In genomic region chr7:121025221-121026008, GRCm38 (mm10) we compare ENCODE assay signal across 37 mouse cellular contexts. TPM values are rescaled to one million over a fixed set of nuclear protein-coding genes. Genes with fewer than 3 reads are reported as not detected.
A peak's percentile ranks its signal among the peaks of the same experiment; 100 is the strongest.
DNase-seq lines count a peak whose midpoint lies in the region; ATAC-seq and TF ChIP-seq lines count a peak whose summit lies in the region.
"Had no signal": no experiment of that assay in that cellular context is flagged by ENCODE, and none has a peak within 500 bp of the region (broad histone marks: within the 10 kb centered on the region; RNA-seq: fewer than 3 reads in every experiment).

No protein-coding gene starts in this region.

- TF ChIP-seq POLR2A in MEL (IDR thresholded peaks at IDR 0.05; ENCODE audit: control insufficient read depth in 1 of 2, insufficient read depth in 1 of 2, low read depth in 1 of 2, low read length in 2 of 2, poor library complexity in 1 of 2), result no peak
- TF ChIP-seq POLR2A in bone marrow, adult 2 months (IDR thresholded peaks at IDR 0.05; ENCODE audit: borderline replicate concordance, control insufficient read depth, low read depth, low read length), result no peak

- peak; percentile 86 to 88 for TF ChIP-seq EP300 in MEL (IDR thresholded peaks at IDR 0.05; ENCODE audit: low read depth in 1 of 2, low read length in 2 of 2)

- peaks cover 8 to 19% of the 10 kb centered on the region in 2 experiments for H3K4me1 ChIP-seq in MEL (ENCODE audit: control insufficient read depth in 1 of 2, insufficient read depth in 2 of 2, low read length in 2 of 2)
- H3K4me1 ChIP-seq in bone marrow, adult 2 months (ENCODE audit: control insufficient read depth, insufficient read depth, low read length), result peaks cover 4% of the 10 kb centered on the region
- peaks cover 4% of the 10 kb centered on the region for H3K4me1 ChIP-seq in liver, embryonic 16.5 days (ENCODE audit: control insufficient read depth, low read depth, low read length)
- H3K4me1 ChIP-seq in hindbrain, postnatal 0 days (ENCODE audit: insufficient read depth, low read length), result no peaks in the 10 kb centered on the region
- H3K4me1 ChIP-seq: midbrain, embryonic 12.5 days; neural tube, embryonic 12.5 days had no signal

- H3K27me3 ChIP-seq in MEL (ENCODE audit: control insufficient read depth in 1 of 2, insufficient read depth in 2 of 2, low read length in 2 of 2), result no peaks in the 10 kb centered on the region
- no peaks in the 10 kb centered on the region for H3K27me3 ChIP-seq in liver, embryonic 16.5 days (ENCODE audit: control insufficient read depth, insufficient read depth, low read depth, low read length)
- H3K27me3 ChIP-seq in hindbrain, postnatal 0 days (ENCODE audit: insufficient read depth, low read length), result no peaks in the 10 kb centered on the region
- H3K27me3 ChIP-seq: limb, embryonic 12.5 days; neural tube, embryonic 12.5 days had no signal

- H3K36me3 ChIP-seq in MEL (ENCODE audit: control insufficient read depth in 1 of 2, insufficient read depth in 2 of 2, low read length in 2 of 2), result peaks cover 0 to 27% of the 10 kb centered on the region in 2 experiments; a peak in 2 of 4 replicates
- H3K36me3 ChIP-seq in liver, embryonic 16.5 days (ENCODE audit: control insufficient read depth, insufficient read depth), result no peaks in the 10 kb centered on the region
- H3K36me3 ChIP-seq in hindbrain, postnatal 0 days (ENCODE audit: insufficient read depth, low read length), result no peaks in the 10 kb centered on the region
- H3K36me3 ChIP-seq: limb, embryonic 12.5 days; midbrain, embryonic 12.5 days; neural tube, embryonic 12.5 days had no signal

- no peak overlapping the region for H3K4me2 ChIP-seq in liver, embryonic 16.5 days (ENCODE audit: low read depth, low read length)
- no peak overlapping the region for H3K4me2 ChIP-seq in hindbrain, postnatal 0 days (ENCODE audit: low read depth, low read length)
- H3K4me2 ChIP-seq: heart, embryonic 11.5 days; hindbrain, embryonic 14.5 days; limb, embryonic 12.5 days; midbrain, embryonic 12.5 days; neural tube, embryonic 12.5 days had no signal

- peak; percentile 75 for ATAC-seq in liver, embryonic 16.5 days (ENCODE audit: low read depth)
- peak; percentile 16; the same call in 1 of the 2 replicates for ATAC-seq in neutrophil, adult 5-6 weeks (ENCODE audit: extremely low read depth, insufficient number of reproducible peaks, low FRiP score, poor library complexity, severe bottlenecking)
- ATAC-seq in hindbrain, postnatal 0 days, result no peak
- ATAC-seq: inflammation-experienced regulatory T-cells, adult 6 months; Patski had no signal

- DNase-seq in MEL (ENCODE audit: low read depth, low spot score), result peak; percentile 87
- DNase-seq in hindbrain, postnatal 0 days (ENCODE audit: low spot score), result no peak
- DNase-seq in adrenal gland, postnatal 4 days (ENCODE audit: low spot score in 2 of 2), result no peak
- DNase-seq: adrenal gland, postnatal 10 days; cerebellum, adult 18-20 months; cerebellum, postnatal 14 days; gastrocnemius, postnatal 14 days; heart, postnatal 36 days; kidney, adult 2 months; kidney, postnatal 36 days; lung, adult 18-20 months; lung, postnatal 14 days; retina, postnatal 1 day; right cerebral cortex, postnatal 14 days; thymus, postnatal 4 days had no signal

- no peak overlapping the region for H3K9ac ChIP-seq in MEL (ENCODE audit: control insufficient read depth, low read depth, low read length, poor library complexity, severe bottlenecking)
- H3K9ac ChIP-seq in liver, embryonic 16.5 days (ENCODE audit: low read depth, low read length), result no peak overlapping the region
- H3K9ac ChIP-seq in hindbrain, postnatal 0 days (replicated peaks; ENCODE audit: low read length), result no peak overlapping the region
- H3K9ac ChIP-seq: hindbrain, embryonic 14.5 days; limb, embryonic 12.5 days; midbrain, embryonic 12.5 days; neural tube, embryonic 12.5 days had no signal

- H3K4me3 ChIP-seq in MEL (ENCODE audit: control insufficient read depth in 1 of 2, insufficient read depth in 1 of 2, low read depth in 2 of 2, low read length in 2 of 2), result no peak overlapping the region
- H3K4me3 ChIP-seq in bone marrow, adult 2 months (replicated peaks; ENCODE audit: control insufficient read depth, low read depth, low read length), result no peak overlapping the region
- no peak overlapping the region for H3K4me3 ChIP-seq in liver, embryonic 16.5 days (ENCODE audit: low read depth, low read length)
- H3K4me3 ChIP-seq in hindbrain, postnatal 0 days (ENCODE audit: low read length), result no peak overlapping the region
- H3K4me3 ChIP-seq: erythroblast, embryonic 14.5 days; layer of hippocampus, adult 2 months; left cerebral cortex, adult 2 months; limb, embryonic 12.5 days; midbrain, embryonic 12.5 days; myocyte; neural tube, embryonic 12.5 days had no signal

- no peak for TF ChIP-seq CTCF in MEL (IDR thresholded peaks at IDR 0.05 in 2 of 3, conservative IDR thresholded peaks at IDR 0.05 in 1 of 3; ENCODE audit: control insufficient read depth in 1 of 3, insufficient read depth in 1 of 3, low read depth in 2 of 3, low read length in 3 of 3, poor library complexity in 1 of 3, severe bottlenecking in 1 of 3)
- TF ChIP-seq CTCF in bone marrow, adult 2 months (IDR thresholded peaks at IDR 0.05; ENCODE audit: control insufficient read depth, insufficient read depth, low read length), result no peak
- no peak for TF ChIP-seq CTCF in hindbrain, postnatal 0 days (IDR thresholded peaks at IDR 0.05; ENCODE audit: low read depth)

- H3K9me3 ChIP-seq in MEL (replicated peaks; ENCODE audit: insufficient read depth, low read length), result no peaks in the 10 kb centered on the region
- no peaks in the 10 kb centered on the region for H3K9me3 ChIP-seq in liver, embryonic 16.5 days (replicated peaks; ENCODE audit: control insufficient read depth, low read length)
- no peaks in the 10 kb centered on the region for H3K9me3 ChIP-seq in hindbrain, postnatal 0 days (ENCODE audit: low read length)
- H3K9me3 ChIP-seq: limb, embryonic 12.5 days; midbrain, embryonic 12.5 days; neural tube, embryonic 12.5 days had no signal

- no peaks in the 10 kb centered on the region for H3K79me2 ChIP-seq in MEL (ENCODE audit: control insufficient read depth, insufficient read depth, low read length, poor library complexity)

- H3K27ac ChIP-seq in MEL (ENCODE audit: control insufficient read depth, low read depth, low read length), result peak overlapping the region; percentile 35
- H3K27ac ChIP-seq in bone marrow, adult 2 months (ENCODE audit: control insufficient read depth, insufficient read depth, low read depth, low read length, poor library complexity), result peak overlapping the region; percentile 49; the same call in 1 of the 2 replicates
- peak overlapping the region; percentile 30; the same call in 1 of the 2 replicates for H3K27ac ChIP-seq in liver, embryonic 16.5 days (ENCODE audit: low read length)
- no peak overlapping the region for H3K27ac ChIP-seq in hindbrain, postnatal 0 days
- H3K27ac ChIP-seq: hindbrain, embryonic 14.5 days; layer of hippocampus, adult 2 months; left cerebral cortex, adult 2 months; limb, embryonic 12.5 days; midbrain, embryonic 12.5 days; neural tube, embryonic 12.5 days had no signal

- TF ChIP-seq RAD21 in MEL (IDR thresholded peaks at IDR 0.05; ENCODE audit: low read depth, low read length), result no peak

- WGBS in bone marrow, adult 2 months, result 48% methylated on average over 6 of the region's 6 CpGs
- WGBS in liver, embryonic 16.5 days (ENCODE audit: insufficient replicate concordance), result 37% methylated on average over 6 of the region's 6 CpGs
- WGBS in hindbrain, postnatal 0 days, result 85% methylated on average over 6 of the region's 6 CpGs

RNA-seq across cellular contexts. Expression of gene Mettl9, which starts 8.8 kb away (rescaled TPM):
- 33.4 and 39.8 TPM in 2 replicates for total RNA-seq in MEL (2012; rRNA removed)
- polyA plus RNA-seq in MEL (2012; ENCODE audit: insufficient read depth in 1 of 2, insufficient read length in 2 of 2, low read depth in 1 of 2, low replicate concordance in 2 of 2, missing spikeins in 1 of 2), result 10 to 100 TPM; 73.3 to 80.4 TPM
- polyA plus RNA-seq in bone marrow, adult 2 months (2011; ENCODE audit: insufficient read depth, insufficient read length, low replicate concordance, missing spikeins), result 22.6 and 48.1 TPM in 2 replicates
- 36.1 and 36.7 TPM in 2 replicates for polyA plus RNA-seq in liver, embryonic 16.5 days (2015; fragmentation: Nextera tagmentation; extraction: Ambion mirVana)
- total RNA-seq in neutrophil, adult 5-6 weeks (2017), result 192 and 194 TPM in 2 replicates
- 53.4 and 62.1 TPM in 2 replicates for total RNA-seq in hindbrain, postnatal 0 days (2014; rRNA removed)
- polyA plus RNA-seq in hindbrain, postnatal 0 days (2015; fragmentation: Nextera tagmentation; extraction: Ambion mirVana), result 153 and 155 TPM in 2 replicates
- total RNA-seq in adrenal gland, postnatal 4 days (2021), result 100 to 1,000 TPM; 134 to 136 TPM

RNA-seq across cellular contexts. Expression of gene Mfsd13b, which starts 43.1 kb away (rescaled TPM):
- not detected in 2 replicates for total RNA-seq in MEL (2012; rRNA removed)
- polyA plus RNA-seq in MEL (2012; ENCODE audit: insufficient read depth in 1 of 2, insufficient read length in 2 of 2, low read depth in 1 of 2, low replicate concordance in 2 of 2, missing spikeins in 1 of 2), result under 1 TPM in 1 of 2 experiments, not detected in 1; 0.17 TPM
- not detected in 2 replicates for polyA plus RNA-seq in bone marrow, adult 2 months (2011; ENCODE audit: insufficient read depth, insufficient read length, low replicate concordance, missing spikeins)
- polyA plus RNA-seq in liver, embryonic 16.5 days (2015; fragmentation: Nextera tagmentation; extraction: Ambion mirVana), result not detected in 2 replicates
- not detected in 2 replicates for total RNA-seq in neutrophil, adult 5-6 weeks (2017)
- 0.58 and 1.3 TPM in 2 replicates for total RNA-seq in hindbrain, postnatal 0 days (2014; rRNA removed)
- polyA plus RNA-seq in hindbrain, postnatal 0 days (2015; fragmentation: Nextera tagmentation; extraction: Ambion mirVana), result 0.19 and 0.21 TPM in 2 replicates
- total RNA-seq in adrenal gland, postnatal 4 days (2021), result not detected
- total RNA-seq: CH12.LX; ES-E14; gastrocnemius, postnatal 14 days; granulocyte monocyte progenitor cell, adult 5-6 weeks; heart, postnatal 36 days; midbrain, postnatal 0 days had no signal
- polyA plus RNA-seq: C2C12; embryonic facial prominence, embryonic 14.5 days; erythroblast, embryonic 14.5 days; inflammation-experienced regulatory T-cells, adult 6 months; stomach, embryonic 14.5 days had no signal

RNA-seq across cellular contexts. Expression of gene Cdr2, which starts 43.3 kb away (rescaled TPM):
- 12.9 and 15.8 TPM in 2 replicates for total RNA-seq in MEL (2012; rRNA removed)
- 10 to 100 TPM in 1 of 2 experiments, not detected in 1; 17.4 TPM for polyA plus RNA-seq in MEL (2012; ENCODE audit: insufficient read depth in 1 of 2, insufficient read length in 2 of 2, low read depth in 1 of 2, low replicate concordance in 2 of 2, missing spikeins in 1 of 2)
- 104 and 196 TPM in 2 replicates for polyA plus RNA-seq in bone marrow, adult 2 months (2011; ENCODE audit: insufficient read depth, insufficient read length, low replicate concordance, missing spikeins)
- polyA plus RNA-seq in liver, embryonic 16.5 days (2015; fragmentation: Nextera tagmentation; extraction: Ambion mirVana), result 47.9 and 51.5 TPM in 2 replicates
- 25.7 and 28.2 TPM in 2 replicates for total RNA-seq in neutrophil, adult 5-6 weeks (2017)
- total RNA-seq in hindbrain, postnatal 0 days (2014; rRNA removed), result 23.9 and 24.6 TPM in 2 replicates
- 9.2 and 11.2 TPM in 2 replicates for polyA plus RNA-seq in hindbrain, postnatal 0 days (2015; fragmentation: Nextera tagmentation; extraction: Ambion mirVana)
- total RNA-seq in adrenal gland, postnatal 4 days (2021), result 10 to 100 TPM; 11.9 to 18.0 TPM

RNA-seq across cellular contexts. Expression of gene Igsf6, which starts 49.0 kb away (rescaled TPM):
- 0.08 and 0.10 TPM in 2 replicates for total RNA-seq in MEL (2012; rRNA removed)
- under 1 TPM in 1 of 2 experiments, not detected in 1; 0.42 TPM for polyA plus RNA-seq in MEL (2012; ENCODE audit: insufficient read depth in 1 of 2, insufficient read length in 2 of 2, low read depth in 1 of 2, low replicate concordance in 2 of 2, missing spikeins in 1 of 2)
- 13.4 and 51.1 TPM in 2 replicates for polyA plus RNA-seq in bone marrow, adult 2 months (2011; ENCODE audit: insufficient read depth, insufficient read length, low replicate concordance, missing spikeins)
- 14.9 and 15.5 TPM in 2 replicates for polyA plus RNA-seq in liver, embryonic 16.5 days (2015; fragmentation: Nextera tagmentation; extraction: Ambion mirVana)
- total RNA-seq in neutrophil, adult 5-6 weeks (2017), result 339 and 346 TPM in 2 replicates
- total RNA-seq in hindbrain, postnatal 0 days (2014; rRNA removed), result 0.11 TPM in 1 of 2 replicates, not detected in the other
- 0.86 and 0.88 TPM in 2 replicates for polyA plus RNA-seq in hindbrain, postnatal 0 days (2015; fragmentation: Nextera tagmentation; extraction: Ambion mirVana)
- total RNA-seq in adrenal gland, postnatal 4 days (2021), result 1 to 10 TPM; 3.0 to 3.4 TPM
- total RNA-seq: CH12.LX, ES-E14 had no signal

RNA-seq across cellular contexts. Expression of gene Otoa, which starts 56.0 kb away (rescaled TPM):
- total RNA-seq in MEL (2012; rRNA removed), result 0.13 and 0.23 TPM in 2 replicates
- polyA plus RNA-seq in MEL (2012; ENCODE audit: insufficient read depth in 1 of 2, insufficient read length in 2 of 2, low read depth in 1 of 2, low replicate concordance in 2 of 2, missing spikeins in 1 of 2), result under 1 TPM in 1 of 2 experiments, not detected in 1; 0.04 TPM
- not detected in 2 replicates for polyA plus RNA-seq in bone marrow, adult 2 months (2011; ENCODE audit: insufficient read depth, insufficient read length, low replicate concordance, missing spikeins)
- polyA plus RNA-seq in liver, embryonic 16.5 days (2015; fragmentation: Nextera tagmentation; extraction: Ambion mirVana), result 0.04 and 0.05 TPM in 2 replicates
- 0.12 and 2.5 TPM in 2 replicates for total RNA-seq in neutrophil, adult 5-6 weeks (2017)
- 0.73 and 1.0 TPM in 2 replicates for total RNA-seq in hindbrain, postnatal 0 days (2014; rRNA removed)
- polyA plus RNA-seq in hindbrain, postnatal 0 days (2015; fragmentation: Nextera tagmentation; extraction: Ambion mirVana), result 0.11 and 0.24 TPM in 2 replicates
- 1 to 10 TPM; 1.7 to 1.9 TPM for total RNA-seq in adrenal gland, postnatal 4 days (2021)
- total RNA-seq: heart, postnatal 36 days; midbrain, postnatal 0 days had no signal
- polyA plus RNA-seq: erythroblast, embryonic 14.5 days; forebrain, embryonic 11.5 days; heart, embryonic 11.5 days; inflammation-experienced regulatory T-cells, adult 6 months had no signal
